Mouse (Mus musculus): Measurements from ENCODE around the gene Sap18. TPM values are rescaled to one million over a fixed set of nuclear protein-coding genes. Genes with fewer than 3 reads are reported as not detected.
A peak's percentile ranks its signal among the peaks of the same experiment; 100 is the strongest.

Sap18 gene
- total and polyA plus RNA-seq, 3 experiments: 8.3 to 173 (median 49.0) TPM

DNA sequence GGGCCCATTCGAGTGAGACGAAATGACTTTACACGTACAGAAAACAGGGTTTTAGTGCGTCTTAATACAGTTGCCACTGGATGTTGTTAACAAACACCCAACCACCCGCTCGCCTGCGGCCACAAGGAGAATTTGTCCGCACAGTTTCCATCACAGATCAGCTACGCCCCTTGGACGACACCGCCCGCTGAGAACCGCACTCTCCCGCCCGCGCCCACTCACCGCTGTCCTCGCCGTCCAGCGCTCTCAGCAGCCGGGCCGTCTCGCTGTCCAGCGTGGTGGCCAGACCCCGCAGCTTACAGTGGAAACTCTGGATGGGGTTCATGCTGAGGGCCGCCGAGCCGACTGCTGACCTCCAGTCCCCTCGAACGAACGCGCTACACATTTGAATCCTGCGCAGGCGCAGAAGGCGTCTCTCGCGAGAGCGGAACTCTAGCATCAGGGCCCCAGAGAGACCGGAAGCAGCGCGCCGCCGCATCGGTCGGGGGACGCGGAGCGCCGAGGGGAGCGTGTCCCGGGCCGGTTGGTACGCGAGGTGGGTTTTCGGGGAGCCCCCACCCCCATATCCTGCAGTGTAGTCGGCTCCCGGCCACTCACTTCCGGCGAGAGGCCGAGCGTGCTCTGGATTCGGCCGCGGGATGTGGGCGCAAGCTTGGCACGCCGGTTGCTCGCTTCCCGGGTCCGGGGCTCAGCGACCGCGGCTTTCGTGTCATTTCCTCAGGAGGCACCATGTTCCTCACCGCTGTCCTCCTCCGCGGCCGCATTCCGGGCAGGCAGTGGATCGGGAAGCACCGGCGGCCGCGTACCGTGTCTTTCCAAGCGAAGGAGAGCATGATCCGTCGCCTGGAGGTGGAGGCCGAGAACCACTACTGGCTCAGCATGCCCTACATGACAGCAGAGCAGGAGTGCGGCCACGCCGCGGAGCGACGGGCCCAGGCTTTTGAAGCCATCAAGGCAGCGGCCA, 28.1 kb downstream of the Sap18 start, which contains the start of the genes Ska3 and Mrpl57:
TSS of gene Ska3 (minus strand) at position 398 of the 964 bp plus-strand sequence.
TSS of gene Mrpl57 (plus strand) at position 447 of the 964 bp plus-strand sequence.
- peaks cover 43% of the 10 kb centered on the region for H3K79me2 ChIP-seq (replicated peaks; ENCODE audit: control insufficient read depth, extremely low read depth, insufficient read depth, poor library complexity, severe bottlenecking)
- peak within 1 kb of the TSS; percentile 73 to 99 (median 93) for H3K4me3 ChIP-seq (replicated peaks in 1 of 3; ENCODE audit: low read depth in 2 of 3, low read length in 2 of 3, poor library complexity in 1 of 3)
- TF ChIP-seq MYC (IDR thresholded peaks at IDR 0.05; ENCODE audit: low read depth, low read length): peak; percentile 48; the same call in 1 of the 2 replicates
- TF ChIP-seq POLR2A (IDR thresholded peaks at IDR 0.05; ENCODE audit: low read depth, low read length): peak; percentile 98
- peak; percentile 99 for TF ChIP-seq CHD2 (IDR thresholded peaks at IDR 0.05; ENCODE audit: low read length)
- TF ChIP-seq MAFK (IDR thresholded peaks at IDR 0.05; ENCODE audit: insufficient replicate concordance, low read length): no peak
- TF ChIP-seq NELFE (IDR thresholded peaks at IDR 0.05; ENCODE audit: low read depth, low read length): peak; percentile 97
- TF ChIP-seq MXI1 (IDR thresholded peaks at IDR 0.05; ENCODE audit: low read depth, low read length): peak; percentile 91
- peak; percentile 70 for TF ChIP-seq MAX (IDR thresholded peaks at IDR 0.05; ENCODE audit: low read length)
- TF ChIP-seq BHLHE40 (IDR thresholded peaks at IDR 0.05; ENCODE audit: low read depth, low read length): no peak
- TF ChIP-seq UBTF (IDR thresholded peaks at IDR 0.05; ENCODE audit: low read depth, low read length): no peak
- peak; percentile 64; the same call in 1 of the 2 replicates for TF ChIP-seq ZMIZ1 (IDR thresholded peaks at IDR 0.05; ENCODE audit: low read depth, low read length)
- TF ChIP-seq SIN3A (IDR thresholded peaks at IDR 0.05; ENCODE audit: low read length): peak; percentile 54; the same call in 1 of the 2 replicates
- peak; percentile 95 for TF ChIP-seq ELF1 (IDR thresholded peaks at IDR 0.05; ENCODE audit: low read depth, low read length)
- TF ChIP-seq TBP (conservative IDR thresholded peaks at IDR 0.05; ENCODE audit: low read depth, low read length): peak; percentile 63; the same call in 1 of the 2 replicates
- TF ChIP-seq IRF4 (IDR thresholded peaks at IDR 0.05; ENCODE audit: low read depth, low read length): peak; percentile 33; the same call in 1 of the 2 replicates
- peak; percentile 87 for TF ChIP-seq TCF12 (IDR thresholded peaks at IDR 0.05; ENCODE audit: low read depth, low read length)
- TF ChIP-seq POLR2AphosphoS2 (IDR thresholded peaks at IDR 0.05; ENCODE audit: low read depth, low read length): peak; percentile 82; the same call in 1 of the 2 replicates
- TF ChIP-seq MAZ (IDR thresholded peaks at IDR 0.05; ENCODE audit: low read depth, low read length): no peak
- TF ChIP-seq HCFC1 (IDR thresholded peaks at IDR 0.05; ENCODE audit: low read depth, low read length): peak; percentile 74
- TF ChIP-seq NRF1 (IDR thresholded peaks at IDR 0.05; ENCODE audit: low read depth, low read length): peak; percentile 91
- no peak for TF ChIP-seq CHD1 (IDR thresholded peaks at IDR 0.05; ENCODE audit: low read depth, low read length)
- H3K4me2 ChIP-seq (ENCODE audit: insufficient read depth, low read depth, poor library complexity, severe bottlenecking): peak within 1 kb of the TSS; percentile 98
- in situ Hi-C loops (cut with MboI; ENCODE audit: low pct_ligation_motif_present, low pct_unique_long_range_greater_than_20kb, low sequenced_read_pairs) (no loop called here), dilution Hi-C loops (cut with MboI; ENCODE audit: extremely low pct_ligation_motif_present, extremely low pct_unique_long_range_greater_than_20kb, low sequenced_read_pairs) (no loop called here)
- peak; percentile 95 for DNase-seq (ENCODE audit: extremely low read depth)
- H3K4me1 ChIP-seq (ENCODE audit: control insufficient read depth in 1 of 2, insufficient read depth in 2 of 2): peaks cover 4 to 37% of the 10 kb centered on the region in 2 experiments; a peak in 3 of 4 replicates
- peak within 1 kb of the TSS; percentile 92 for H3K9ac ChIP-seq (ENCODE audit: insufficient read depth, low read depth)
- no peaks in the 10 kb centered on the region for H3K9me3 ChIP-seq (replicated peaks; ENCODE audit: low read length)
- no peaks in the 10 kb centered on the region for H3K27me3 ChIP-seq (replicated peaks)
- H3K27ac ChIP-seq (ENCODE audit: insufficient read depth, low read depth): peak within 1 kb of the TSS; percentile 71
- peaks cover 16 to 50% of the 10 kb centered on the region in 2 experiments for H3K36me3 ChIP-seq (replicated peaks in 1 of 2; ENCODE audit: control insufficient read depth in 1 of 2, insufficient read depth in 1 of 2, low read length in 1 of 2)
